Mouse (Mus musculus) forebrain, embryonic 13.5 days (tissue): ENCODE data around the gene Ncoa6. TPM values are rescaled to one million over a fixed set of nuclear protein-coding genes. Genes with fewer than 3 reads are reported as not detected.
A peak's percentile ranks its signal among the peaks of the same experiment; 100 is the strongest.
"Not testable (repeated sequence)": the region's sequence is repeated elsewhere in the genome, so short reads cannot be mapped to it uniquely, and the experiment has no call there.

Experiments
- ATAC-seq: fragments of 200-750 bp; cut with Nextera tagmentation; 2 replicates; pipeline ENCODE4 v1.8.0; 2017
- H3K27ac ChIP-seq: fragments of 300-500 bp; sonication (generic); 2 replicates; pipeline ENCODE4 v1.5.1; 2015; ENCODE audit warnings: inconsistent platforms, mild to moderate bottlenecking, moderate library complexity
- H3K27me3 ChIP-seq: fragments of 300-500 bp; sonication (generic); 2 replicates; pipeline ENCODE4 v1.6.1; 2015; ENCODE audit warnings: mild to moderate bottlenecking, inconsistent platforms
- H3K36me3 ChIP-seq: fragments of 300-500 bp; sonication (generic); 2 replicates; pipeline ENCODE4 v1.6.1; 2015; ENCODE audit warnings: mild to moderate bottlenecking, inconsistent platforms; ENCODE audit not compliant: poor library complexity, severe bottlenecking
- H3K4me1 ChIP-seq: fragments of 300-500 bp; sonication (generic); 2 replicates; pipeline ENCODE4 v1.6.1; 2015; ENCODE audit warnings: inconsistent platforms
- H3K4me2 ChIP-seq: fragments of 300-500 bp; sonication (generic); 2 replicates; pipeline ENCODE4 v1.6.1; 2015; ENCODE audit warnings: inconsistent platforms, mild to moderate bottlenecking, moderate library complexity
- H3K4me3 ChIP-seq: fragments of 300-500 bp; sonication (generic); 2 replicates; pipeline ENCODE4 v1.5.1; 2015; ENCODE audit warnings: mild to moderate bottlenecking, inconsistent platforms
- H3K9ac ChIP-seq: fragments of 300-500 bp; sonication (generic); 2 replicates; pipeline ENCODE4 v1.6.1; 2015; ENCODE audit warnings: mild to moderate bottlenecking, inconsistent platforms
- H3K9me3 ChIP-seq: fragments of 300-500 bp; sonication (generic); replicated peaks from 2 replicates; pipeline ENCODE4 v1.6.1; 2016; ENCODE audit warnings: inconsistent platforms
- WGBS: fragments of 180-500 bp; shearing (Covaris S2); methylation state at CpG from one replicate; pipeline ENCODE4 v1.1.7; 2015; 5-methylcytosine and 5-hydroxymethylcytosine counted together
- polyA plus RNA-seq: library from polyadenylated mRNA; unstranded; fragments of >200 nt; fragmentation: Nextera tagmentation; extraction: Ambion mirVana; gene quantifications from 2 replicates; pipeline ENCODE4 v1.2.1, GENCODE M21; 2015

Ncoa6 gene
- polyA plus RNA-seq, 1 experiment from 2014 or later, result 30.5 TPM

DNA sequence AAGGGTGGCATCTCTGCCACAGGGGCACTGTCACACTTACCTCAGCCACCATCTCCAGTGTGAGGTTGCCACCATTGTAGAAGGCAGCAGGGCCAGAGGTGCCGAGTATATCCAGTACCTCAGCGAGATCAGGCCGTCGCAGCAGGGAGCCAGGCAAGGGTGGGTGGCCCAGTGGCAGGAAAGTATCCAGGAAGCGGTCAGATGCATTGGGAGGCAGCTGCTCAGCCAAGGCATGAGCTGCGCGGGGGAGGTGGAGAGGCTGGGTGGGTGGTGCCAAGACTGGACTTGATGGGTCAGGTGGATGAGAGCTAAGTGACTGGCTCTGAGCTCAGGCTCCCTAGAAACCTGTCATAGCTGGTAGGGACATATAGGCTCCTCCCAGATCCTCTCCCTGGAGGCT, 28.9 kb upstream of the Ncoa6 start:
- no peak overlapping the region for H3K9ac ChIP-seq
- no peak overlapping the region for H3K4me2 ChIP-seq
- H3K27me3 ChIP-seq, result no peaks in the 10 kb centered on the region
- H3K9me3 ChIP-seq, result no peaks in the 10 kb centered on the region
- 92% methylated on average over 7 of the region's 7 CpGs for WGBS
- H3K4me3 ChIP-seq, result no peak overlapping the region
- H3K36me3 ChIP-seq, result peaks cover 61% of the 10 kb centered on the region
- H3K4me1 ChIP-seq, result peaks cover 15% of the 10 kb centered on the region
- ATAC-seq, result no peak
- H3K27ac ChIP-seq, result no peak overlapping the region

DNA sequence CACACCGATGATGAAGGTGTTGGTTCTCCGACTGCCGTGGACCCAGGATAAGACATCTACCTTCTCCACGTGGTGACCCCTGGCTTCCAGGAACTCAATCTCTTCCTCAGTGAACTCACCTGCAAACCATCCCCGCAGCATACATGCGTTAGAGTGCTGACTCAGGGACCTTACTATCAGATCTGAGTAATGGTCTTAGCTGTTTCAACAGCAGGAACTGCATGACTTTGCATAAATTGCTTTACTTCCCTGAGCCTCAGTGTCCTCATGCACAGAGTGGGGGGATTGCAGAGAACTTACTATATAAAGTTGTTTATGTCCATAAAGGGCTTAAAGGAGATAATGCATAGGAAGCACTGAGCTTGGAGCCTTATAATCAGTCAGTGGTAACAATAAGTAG, 17.3 kb upstream of the Ncoa6 start:
- no peak for ATAC-seq
- H3K36me3 ChIP-seq, result peaks cover 48% of the 10 kb centered on the region

DNA sequence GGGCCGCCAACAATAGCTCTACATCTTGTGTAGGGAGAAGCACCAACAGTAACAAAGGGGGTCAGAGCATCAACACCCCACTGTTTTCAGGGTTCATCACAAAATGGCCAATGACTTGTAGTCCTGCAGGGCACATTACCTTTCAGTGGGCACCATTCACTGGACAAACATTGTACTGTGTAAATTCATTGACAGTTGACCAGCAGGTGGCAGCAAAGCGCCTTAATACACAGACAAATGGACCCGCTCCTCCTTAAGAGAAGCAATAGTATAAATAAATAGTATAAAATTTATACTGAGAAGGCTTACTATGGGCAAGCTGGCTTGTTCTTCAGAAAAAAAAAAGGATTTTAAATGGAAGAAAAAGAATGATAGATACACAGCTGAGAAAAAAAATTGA, 8.3 kb upstream of the Ncoa6 start:
- Histone ChIP-seq H3K4me3 (no peak overlapping the region), H3K27me3 (no peaks in the 10 kb centered on the region), H3K36me3 (no peaks in the 10 kb centered on the region), H3K4me1 (no peaks in the 10 kb centered on the region), H3K27ac (no peak overlapping the region), H3K9ac (no peak overlapping the region), H3K4me2 (no peak overlapping the region), H3K9me3 (0 out of 2 replicates have a peak, but pooled peaks cover 4% of the 10 kb centered on the region)
- WGBS, result 36% methylated on average over 3 of the region's 3 CpGs
- ATAC-seq, result no peak; the same call in 1 of the 2 replicates

More for the DNA sequence above, 17.3 kb upstream of the Ncoa6 start:
- H3K4me2 ChIP-seq, result no peak overlapping the region
- no peaks in the 10 kb centered on the region for H3K27me3 ChIP-seq
- H3K9me3 ChIP-seq, result no peaks in the 10 kb centered on the region
- no peak overlapping the region for H3K4me3 ChIP-seq
- H3K27ac ChIP-seq, result no peak overlapping the region
- H3K4me1 ChIP-seq, result no peaks in the 10 kb centered on the region
- WGBS, result 97% methylated on average over 6 of the region's 6 CpGs
- H3K9ac ChIP-seq, result no peak overlapping the region

DNA sequence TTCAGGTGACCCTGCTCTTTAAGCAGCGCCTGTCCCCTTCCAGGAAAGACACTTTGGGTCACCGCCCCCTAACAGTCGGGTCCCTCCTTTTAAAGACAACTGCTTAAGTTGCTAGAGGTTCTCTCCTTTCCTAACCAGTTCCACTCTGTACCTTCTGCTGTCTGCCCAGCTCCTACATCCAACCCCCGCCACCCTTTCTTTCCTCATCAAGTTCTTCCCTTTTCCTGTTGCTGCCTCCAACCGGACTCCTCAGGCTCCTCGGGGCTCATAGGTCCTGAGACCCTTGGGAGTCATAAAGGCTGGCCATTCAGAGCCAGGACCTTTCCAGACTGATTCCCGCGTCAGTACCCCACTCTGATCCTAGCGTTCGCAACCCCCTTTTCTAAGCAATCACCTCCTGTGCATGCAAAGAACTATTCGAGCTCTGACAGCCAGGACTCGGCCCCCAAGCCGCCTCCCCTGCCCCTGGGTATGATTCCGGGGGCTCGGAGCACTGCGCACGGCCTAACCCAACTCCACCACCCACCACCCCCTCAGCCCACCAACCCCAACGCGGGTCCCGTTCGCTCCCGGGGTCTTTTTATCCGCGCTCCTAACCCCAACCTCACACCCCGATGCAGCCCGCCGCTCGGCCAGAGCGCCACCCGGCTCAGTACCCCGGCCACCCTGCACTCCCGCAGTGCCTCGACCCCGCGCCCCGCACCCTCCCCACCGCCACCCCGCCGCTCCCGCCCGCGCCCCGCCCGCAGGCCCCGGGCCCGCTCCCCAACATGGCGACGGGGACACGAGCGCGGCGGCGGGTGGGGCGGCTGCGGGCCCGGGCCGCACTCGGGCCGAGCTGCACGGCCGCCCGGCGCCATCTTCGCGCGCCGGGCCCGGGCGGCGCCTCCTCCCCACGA, 774 bp downstream of the Ncoa6 start:
- peak overlapping the region; percentile 87 for H3K4me2 ChIP-seq
- peaks cover 36% of the 10 kb centered on the region for H3K4me1 ChIP-seq
- 2% methylated on average over 32 of the region's 71 CpGs for WGBS
- H3K27ac ChIP-seq, result peak overlapping the region; percentile 85
- no peaks in the 10 kb centered on the region for H3K36me3 ChIP-seq
- H3K4me3 ChIP-seq, result peak overlapping the region; percentile 90
- ATAC-seq, result peak; percentile 62
- peak overlapping the region; percentile 95 for H3K9ac ChIP-seq
- H3K27me3 ChIP-seq, result no peaks in the 10 kb centered on the region
- H3K9me3 ChIP-seq, result no peaks in the 10 kb centered on the region

DNA sequence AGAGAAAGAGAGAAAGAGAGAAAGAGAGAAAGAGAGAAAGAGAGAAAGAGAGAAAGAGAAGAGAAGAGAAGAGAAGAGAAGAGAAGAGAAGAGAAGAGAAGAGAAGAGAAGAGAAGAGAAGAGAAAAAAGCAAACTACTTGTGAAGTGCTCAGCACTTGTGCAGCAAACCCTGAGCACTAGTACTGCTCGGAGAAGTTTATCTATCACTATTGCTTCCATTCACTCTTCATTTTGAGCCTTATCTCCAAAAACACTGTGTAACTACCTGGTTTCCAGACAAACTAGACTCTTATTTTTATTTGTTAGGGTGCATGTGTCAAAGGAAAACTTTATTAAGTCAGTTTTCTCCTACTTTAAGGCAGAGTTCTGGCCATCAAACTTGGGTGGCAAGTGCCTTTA, 6.8 kb downstream of the Ncoa6 start:
- H3K9me3 ChIP-seq, result no peaks in the 10 kb centered on the region
- no peak overlapping the region for H3K4me3 ChIP-seq
- H3K36me3 ChIP-seq, result peaks cover 3% of the 10 kb centered on the region; the same call in 1 of the 2 replicates
- H3K27ac ChIP-seq, result no peak overlapping the region
- ATAC-seq, result no peak
- H3K4me2 ChIP-seq, result no peak overlapping the region
- H3K9ac ChIP-seq, result no peak overlapping the region
- H3K4me1 ChIP-seq, result peaks cover 21% of the 10 kb centered on the region
- no peaks in the 10 kb centered on the region for H3K27me3 ChIP-seq
- WGBS, result 90% methylated on average over 1 of the region's 1 CpGs

DNA sequence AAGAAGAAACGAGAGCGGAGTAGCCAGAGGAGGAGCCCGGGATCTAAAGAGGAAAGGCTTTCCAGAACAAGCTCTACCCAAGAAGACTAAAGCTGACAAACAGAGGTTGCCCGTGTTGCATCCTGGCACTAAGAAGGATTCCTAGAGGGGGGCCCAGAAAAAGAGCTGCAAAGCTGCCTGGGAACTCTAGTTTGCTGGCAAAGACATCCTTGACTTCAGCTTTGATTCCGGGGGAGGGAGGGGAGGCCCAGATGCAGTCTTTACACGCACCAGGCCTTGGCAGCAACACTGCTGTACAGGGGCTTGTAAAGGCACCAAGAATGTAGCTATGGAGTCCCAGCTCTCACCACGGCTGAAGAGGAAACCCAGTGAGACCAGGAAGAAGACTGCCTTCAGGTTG, 20.1 kb downstream of the Ncoa6 start:
- no peaks in the 10 kb centered on the region for H3K9me3 ChIP-seq
- no peak overlapping the region for H3K4me2 ChIP-seq
- no peak overlapping the region for H3K27ac ChIP-seq
- no peak for ATAC-seq
- H3K4me1 ChIP-seq, result no peaks in the 10 kb centered on the region
- H3K36me3 ChIP-seq, result peaks cover 9% of the 10 kb centered on the region; the same call in 1 of the 2 replicates
- no peaks in the 10 kb centered on the region for H3K27me3 ChIP-seq
- no peak overlapping the region for H3K4me3 ChIP-seq
- no peak overlapping the region for H3K9ac ChIP-seq
- 90% methylated on average over 7 of the region's 7 CpGs for WGBS

DNA sequence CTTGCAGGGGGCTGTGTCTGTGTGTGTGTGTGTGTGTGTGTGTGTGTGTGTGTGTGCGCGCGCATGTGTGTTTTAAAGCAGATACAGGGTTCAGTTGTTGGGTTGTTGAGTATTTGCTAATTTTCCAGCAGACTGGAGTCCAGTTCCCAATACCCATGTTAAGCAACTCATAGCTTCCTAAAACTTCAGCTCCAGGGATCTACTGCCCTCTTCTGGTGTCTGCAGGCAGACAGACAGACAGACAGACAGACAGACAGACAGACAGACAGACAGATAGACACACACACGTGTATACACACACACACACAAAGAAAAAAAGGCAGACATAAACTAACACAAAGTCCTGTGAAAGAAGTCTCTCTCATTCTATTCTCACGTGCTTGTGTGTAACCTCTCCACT, 22.4 kb downstream of the Ncoa6 start:
- ATAC-seq, result no peak
- no peaks in the 10 kb centered on the region for H3K4me1 ChIP-seq
- H3K9ac ChIP-seq, result no peak overlapping the region
- no peaks in the 10 kb centered on the region for H3K27me3 ChIP-seq
- no peaks in the 10 kb centered on the region for H3K9me3 ChIP-seq
- H3K4me2 ChIP-seq, result no peak overlapping the region
- 86% methylated on average over 5 of the region's 5 CpGs for WGBS
- H3K4me3 ChIP-seq, result no peak overlapping the region
- H3K36me3 ChIP-seq, result peaks cover 9% of the 10 kb centered on the region; the same call in 1 of the 2 replicates
- no peak overlapping the region for H3K27ac ChIP-seq

DNA sequence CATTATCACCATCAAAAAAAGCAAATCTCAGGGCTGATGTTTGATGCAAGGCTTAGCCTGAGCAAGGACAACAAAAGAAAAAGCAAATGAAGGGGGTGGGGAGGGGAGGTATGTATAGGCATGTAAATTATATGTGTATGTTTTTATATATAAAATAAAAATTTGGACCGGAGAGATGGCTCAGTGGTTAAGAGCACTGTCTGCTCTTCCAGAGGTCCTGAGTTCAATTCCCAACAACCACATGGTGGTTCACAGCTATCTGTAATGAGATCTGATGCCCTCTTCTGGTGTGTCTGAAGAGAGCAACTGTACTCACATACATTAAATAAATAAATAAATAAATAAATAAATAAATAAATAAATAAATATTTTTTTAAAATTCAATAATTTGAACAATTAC, 25.8 kb downstream of the Ncoa6 start:
- not testable (repeated sequence) for H3K36me3 ChIP-seq, H3K27ac ChIP-seq, H3K4me3 ChIP-seq, H3K9me3 ChIP-seq, H3K4me2 ChIP-seq, H3K9ac ChIP-seq, H3K4me1 ChIP-seq, ATAC-seq, H3K27me3 ChIP-seq
- WGBS, result 100% methylated on average over 1 of the region's 1 CpGs

DNA sequence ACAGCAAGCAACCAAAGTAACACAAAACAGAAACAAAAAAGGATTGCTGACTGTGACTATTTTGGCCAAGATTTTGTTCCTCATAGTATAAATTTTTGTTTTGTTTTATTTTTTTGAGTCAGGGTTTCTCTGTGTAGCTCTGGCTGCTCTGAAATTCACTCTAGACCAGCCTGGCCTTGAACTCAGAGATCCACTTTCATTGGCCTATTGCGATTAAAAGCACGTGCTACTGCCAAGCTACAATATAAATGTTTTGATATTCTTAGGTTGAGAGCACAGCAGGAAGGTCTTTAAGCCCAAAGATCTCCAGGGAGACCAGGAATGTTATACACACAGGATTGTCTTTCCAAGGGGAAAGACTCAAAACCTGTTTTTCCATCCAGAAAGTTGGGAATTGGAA, 30.2 kb downstream of the Ncoa6 start:
- Histone ChIP-seq H3K4me3 (no peak overlapping the region), H3K4me1 (0 out of 2 replicates have a peak, but pooled peaks cover 3% of the 10 kb centered on the region), H3K4me2 (no peak overlapping the region), H3K27me3 (no peaks in the 10 kb centered on the region), H3K9ac (no peak overlapping the region), H3K36me3 (0 out of 2 replicates have a peak, but pooled peaks cover 4% of the 10 kb centered on the region), H3K9me3 (no peaks in the 10 kb centered on the region), H3K27ac (no peak overlapping the region)
- 49% methylated on average over 2 of the region's 2 CpGs for WGBS
- no peak for ATAC-seq

DNA sequence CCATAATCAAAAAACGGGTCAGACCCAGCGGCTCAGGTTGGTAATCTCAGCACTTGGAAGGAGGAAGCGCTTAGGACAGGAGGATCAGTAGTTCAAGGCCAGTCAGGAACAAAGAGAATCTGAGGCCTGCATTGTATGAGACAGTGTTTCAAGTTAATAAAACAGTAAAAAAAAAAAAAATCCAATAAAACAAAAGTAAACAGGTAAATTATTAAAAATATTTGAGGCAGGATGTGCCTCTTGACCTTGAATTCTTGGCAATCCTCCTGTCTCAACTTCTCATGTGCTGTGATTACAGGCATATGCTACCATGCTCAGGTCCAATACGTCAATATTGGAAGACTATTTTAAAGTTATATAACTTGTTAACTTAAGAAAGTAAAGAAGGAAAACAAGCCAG, 30.8 kb downstream of the Ncoa6 start:
- no peak for ATAC-seq

DNA sequence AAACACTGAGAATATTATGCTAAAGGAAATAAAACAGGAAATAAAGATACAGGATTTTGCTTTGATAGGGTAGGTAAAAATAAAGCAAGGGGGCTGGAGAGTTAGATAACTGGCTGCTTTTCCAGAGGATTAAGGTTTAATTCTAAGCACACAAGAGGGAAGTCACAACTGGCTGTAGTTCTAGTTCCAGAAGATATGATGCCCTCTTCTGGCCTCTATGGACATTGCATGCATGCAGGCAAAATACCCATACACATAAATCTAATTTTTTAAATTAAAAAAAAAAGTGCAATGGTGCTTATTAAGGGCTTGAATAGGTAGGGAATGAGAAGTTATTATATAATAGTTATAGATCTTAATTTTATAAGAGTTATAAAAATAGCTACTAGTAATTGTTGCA, 37.2 kb downstream of the Ncoa6 start:
- no peaks in the 10 kb centered on the region for H3K9me3 ChIP-seq
- peaks cover 44% of the 10 kb centered on the region for H3K36me3 ChIP-seq
- no peak overlapping the region for H3K4me2 ChIP-seq
- ATAC-seq, result no peak
- H3K9ac ChIP-seq, result no peak overlapping the region
- no peak overlapping the region for H3K27ac ChIP-seq
- H3K4me3 ChIP-seq, result no peak overlapping the region
- no peaks in the 10 kb centered on the region for H3K27me3 ChIP-seq
- H3K4me1 ChIP-seq, result no peaks in the 10 kb centered on the region

More for the DNA sequence above, 30.8 kb downstream of the Ncoa6 start:
- Histone ChIP-seq H3K4me2 (no peak overlapping the region), H3K36me3 (0 out of 2 replicates have a peak, but pooled peaks cover 4% of the 10 kb centered on the region), H3K27ac (no peak overlapping the region), H3K4me3 (no peak overlapping the region), H3K4me1 (0 out of 2 replicates have a peak, but pooled peaks cover 3% of the 10 kb centered on the region), H3K27me3 (no peaks in the 10 kb centered on the region), H3K9ac (no peak overlapping the region), H3K9me3 (no peaks in the 10 kb centered on the region)
- WGBS, result 86% methylated on average over 4 of the region's 4 CpGs

DNA sequence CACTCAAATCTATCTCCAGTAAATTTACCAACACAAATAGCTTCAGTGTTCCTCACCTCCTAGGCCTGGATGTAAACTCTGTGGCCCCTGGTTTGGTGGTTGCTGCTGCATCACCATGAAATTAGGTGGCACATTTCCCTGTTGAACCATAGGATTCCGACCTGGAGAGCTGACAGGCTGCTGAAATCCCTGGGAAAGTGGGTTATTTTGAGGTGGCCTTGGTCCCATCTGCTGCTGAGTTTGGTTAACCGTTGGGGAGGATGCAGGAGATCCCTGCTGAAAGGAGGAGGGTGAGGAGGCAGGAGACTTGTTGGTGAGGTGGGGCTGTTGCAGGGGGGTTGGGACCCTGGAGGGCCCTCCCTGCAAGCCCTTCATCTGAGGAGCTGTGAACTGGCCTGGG, 52.8 kb downstream of the Ncoa6 start:
- Histone ChIP-seq H3K9me3 (no peaks in the 10 kb centered on the region), H3K9ac (no peak overlapping the region), H3K36me3 (peaks cover 56% of the 10 kb centered on the region), H3K4me2 (no peak overlapping the region), H3K27me3 (no peaks in the 10 kb centered on the region), H3K4me1 (no peaks in the 10 kb centered on the region), H3K27ac (no peak overlapping the region), H3K4me3 (no peak overlapping the region)
- 92% methylated on average over 2 of the region's 2 CpGs for WGBS
- no peak for ATAC-seq
